Mouse (Mus musculus) adrenal gland, postnatal 14 days (tissue): Measurements from ENCODE around the gene Gm20388. TPM values are rescaled to one million over a fixed set of nuclear protein-coding genes. Genes with fewer than 3 reads are reported as not detected.

Experiments used
- DNase-seq: peaks from one replicate; pipeline ENCODE4 v3.0.0; 2021; ENCODE audit warnings: mixed read lengths
- total RNA-seq: library from RNA; stranded (reverse); gene quantifications from 2 replicates; pipeline ENCODE4 v1.2.3, GENCODE M21; 2021

Gene Gm20388
- total RNA-seq, 1 experiment from 2014 or later = 17.6 TPM

GRCm38 (mm10) chr8:121848495-121848894 lies 1937.9 kb downstream of the Gm20388 start:
- no peak for DNase-seq

- no peak for DNase-seq
These were observed 1938.7 kb downstream of the Gm20388 start for GRCm38 (mm10) chr8:121849303-121849702.

DNA sequence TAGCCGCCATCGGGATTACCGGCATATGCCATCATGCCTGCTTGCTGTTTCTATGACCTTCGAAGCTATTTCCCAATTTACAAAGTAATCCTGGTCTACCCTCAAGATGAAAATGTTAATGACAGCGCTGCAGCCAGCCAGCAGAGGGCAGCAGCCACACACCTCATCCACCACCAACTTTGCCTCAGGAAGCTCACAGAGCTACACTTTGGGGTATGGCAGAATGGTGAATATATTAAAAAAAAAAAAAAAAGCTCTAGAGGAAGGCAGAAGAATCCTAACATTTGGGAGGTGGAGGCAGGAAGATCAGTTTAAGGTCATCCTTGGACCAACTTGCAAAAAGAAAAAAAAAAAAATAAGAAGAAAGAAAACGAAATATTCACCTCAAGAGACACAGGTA lies 1939.4 kb downstream of the Gm20388 start:
- peak; percentile 81 for DNase-seq

GRCm38 (mm10) chr8:121850436-121850820 lies 1939.8 kb downstream of the Gm20388 start:
- no peak for DNase-seq

GRCm38 (mm10) chr8:121850821-121851470 lies 1940.3 kb downstream of the Gm20388 start:
- DNase-seq = peak; percentile 98

- no peak for DNase-seq
These were observed 1941.1 kb downstream of the Gm20388 start for GRCm38 (mm10) chr8:121851716-121852115.

DNA sequence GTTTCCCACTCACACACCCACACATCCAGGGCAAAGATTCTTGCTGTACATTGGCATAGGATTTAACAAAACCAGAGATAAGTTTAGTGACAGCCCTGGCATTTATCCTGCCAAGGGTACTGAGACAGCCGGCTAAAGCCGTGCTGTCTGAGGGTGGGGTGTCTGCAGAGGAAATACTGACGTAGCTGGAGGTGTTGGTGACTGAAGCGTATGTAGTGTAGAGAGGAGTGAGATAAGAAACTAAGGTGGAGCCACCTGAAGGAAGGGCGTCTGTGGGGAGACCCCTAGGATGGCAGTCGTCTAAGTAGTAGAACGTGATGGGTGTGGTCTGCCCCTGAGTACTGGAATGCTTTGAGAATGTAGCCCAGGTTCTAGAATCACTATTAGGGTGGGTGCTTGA lies 1941.8 kb downstream of the Gm20388 start:
- DNase-seq = no peak

DNA sequence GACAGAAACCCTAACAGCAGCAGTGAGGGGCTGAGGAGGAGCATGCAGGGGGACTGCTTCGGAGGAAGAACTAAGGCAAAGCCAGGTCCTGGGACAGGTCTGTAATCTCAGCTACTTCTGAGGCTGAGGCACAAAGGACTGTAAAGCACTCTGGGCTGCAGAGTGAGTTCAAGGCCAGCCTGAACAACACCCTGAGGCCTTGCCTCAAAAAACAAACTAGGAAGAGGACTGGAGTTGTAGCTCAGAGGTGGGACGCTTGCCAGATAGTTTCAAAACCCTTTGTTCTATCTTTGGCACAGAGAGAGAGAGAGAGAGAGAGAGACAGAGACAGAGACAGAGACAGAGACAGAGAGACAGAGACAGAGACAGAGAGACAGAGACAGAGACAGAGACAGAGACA lies 1942.9 kb downstream of the Gm20388 start:
- DNase-seq = peak; percentile 80

- DNase-seq = peak; percentile 72
These were observed 1945.6 kb downstream of the Gm20388 start for GRCm38 (mm10) chr8:121856071-121856746.

DNA sequence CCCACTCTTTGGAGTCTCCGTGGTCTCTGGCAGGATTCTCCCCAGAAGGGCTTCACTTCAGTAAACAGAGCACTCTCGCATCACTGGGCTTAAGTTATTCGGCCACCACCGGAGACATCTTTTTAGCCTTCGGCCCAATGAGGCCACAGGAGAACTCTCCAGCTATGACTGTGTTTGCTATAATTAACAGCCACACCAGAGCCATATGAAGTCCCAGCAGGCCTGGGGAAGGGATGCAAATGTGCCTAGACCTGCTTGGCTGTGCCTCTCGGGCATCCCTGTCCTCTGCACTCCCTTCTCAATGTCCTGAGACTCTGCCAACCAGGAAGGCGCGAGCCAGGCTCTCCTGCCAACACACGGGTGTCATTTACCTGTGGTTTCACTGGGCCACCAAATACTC lies 1946.7 kb downstream of the Gm20388 start:
- DNase-seq = no peak

- no peak for DNase-seq
These were observed 1947.1 kb downstream of the Gm20388 start for GRCm38 (mm10) chr8:121857747-121858146.

- no peak for DNase-seq
These were observed 1950.6 kb downstream of the Gm20388 start for GRCm38 (mm10) chr8:121861276-121861675.

DNA sequence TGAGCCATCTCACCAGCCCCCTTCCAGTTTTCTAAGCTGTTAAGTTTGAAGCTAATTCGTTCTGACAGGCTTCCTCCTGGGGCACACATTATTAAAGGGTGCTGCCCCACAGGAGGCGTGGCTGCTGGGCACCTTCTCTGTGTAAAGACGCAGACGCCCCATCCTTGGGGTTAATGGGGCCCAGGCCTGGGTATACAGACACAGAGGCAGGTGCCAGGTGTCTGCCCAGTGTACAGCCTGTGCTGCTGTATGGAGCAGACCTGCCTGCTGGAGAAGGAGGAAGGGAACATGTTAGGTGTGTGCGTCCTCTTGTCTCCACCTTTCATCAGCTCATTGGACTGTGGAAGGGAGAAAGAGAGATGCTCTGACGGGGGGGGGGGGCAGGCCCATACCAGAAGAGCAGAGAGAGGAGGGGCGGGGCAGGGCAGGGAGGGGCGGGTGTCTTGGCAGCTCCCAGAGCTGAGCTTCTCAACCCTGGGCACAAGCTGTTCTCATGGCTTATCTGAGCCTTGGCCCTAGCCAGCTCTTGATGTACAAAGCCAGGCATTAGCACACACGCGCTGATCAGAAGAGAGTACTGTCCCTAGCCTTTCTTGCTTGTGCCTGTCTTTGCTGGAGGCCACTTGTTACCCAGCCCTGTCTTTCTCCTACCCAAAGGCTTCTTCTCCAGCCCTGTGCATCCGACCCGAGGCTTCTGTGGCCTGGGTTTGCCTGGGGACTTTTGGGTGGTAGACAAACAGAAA lies 1951.3 kb downstream of the Gm20388 start:
- DNase-seq = peak; percentile 62

DNA sequence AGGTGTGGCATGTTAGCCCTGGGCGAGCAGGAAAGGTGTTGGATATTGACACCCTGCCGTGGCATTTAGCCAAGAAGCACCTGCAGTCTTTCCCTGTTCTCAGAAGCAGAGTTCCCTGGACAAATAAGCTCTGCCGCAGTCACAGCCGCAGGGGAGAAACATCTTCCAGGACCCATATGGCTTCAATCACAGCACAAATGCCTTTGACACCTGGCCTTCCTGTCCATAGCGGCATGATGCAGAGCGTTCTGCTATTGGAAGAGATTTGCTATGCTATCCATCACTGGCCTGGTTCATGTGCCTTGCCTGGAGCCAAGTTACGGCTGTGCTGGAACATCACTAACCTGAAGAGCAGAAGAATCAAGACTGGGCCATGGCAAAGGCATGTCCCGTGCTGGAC lies 1954.7 kb downstream of the Gm20388 start:
- DNase-seq = no peak

- peak; percentile 80 for DNase-seq
These were observed 1957.6 kb downstream of the Gm20388 start for GRCm38 (mm10) chr8:121868196-121868595.

DNA sequence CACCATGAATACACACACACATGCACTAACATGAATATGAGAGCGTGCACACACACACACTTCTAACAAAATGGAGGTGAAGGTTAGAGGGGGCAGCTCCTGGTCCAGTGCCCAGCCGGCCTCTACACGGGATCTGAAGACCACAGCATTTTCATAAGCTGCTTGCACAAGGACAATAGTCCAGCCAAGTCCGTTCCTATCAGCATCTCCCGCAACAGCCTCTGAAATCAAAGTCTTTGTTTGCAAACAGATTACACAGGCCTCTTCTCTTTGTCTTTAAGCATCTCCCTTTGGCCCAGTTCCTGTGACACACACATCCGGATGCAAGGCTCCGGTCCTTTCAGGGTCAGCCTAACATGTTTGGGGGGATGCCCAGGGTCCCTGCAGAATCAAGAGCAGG lies 1958.3 kb downstream of the Gm20388 start:
- DNase-seq = no peak

- DNase-seq = no peak
These were observed 1959.5 kb downstream of the Gm20388 start for GRCm38 (mm10) chr8:121870190-121870589.

DNA sequence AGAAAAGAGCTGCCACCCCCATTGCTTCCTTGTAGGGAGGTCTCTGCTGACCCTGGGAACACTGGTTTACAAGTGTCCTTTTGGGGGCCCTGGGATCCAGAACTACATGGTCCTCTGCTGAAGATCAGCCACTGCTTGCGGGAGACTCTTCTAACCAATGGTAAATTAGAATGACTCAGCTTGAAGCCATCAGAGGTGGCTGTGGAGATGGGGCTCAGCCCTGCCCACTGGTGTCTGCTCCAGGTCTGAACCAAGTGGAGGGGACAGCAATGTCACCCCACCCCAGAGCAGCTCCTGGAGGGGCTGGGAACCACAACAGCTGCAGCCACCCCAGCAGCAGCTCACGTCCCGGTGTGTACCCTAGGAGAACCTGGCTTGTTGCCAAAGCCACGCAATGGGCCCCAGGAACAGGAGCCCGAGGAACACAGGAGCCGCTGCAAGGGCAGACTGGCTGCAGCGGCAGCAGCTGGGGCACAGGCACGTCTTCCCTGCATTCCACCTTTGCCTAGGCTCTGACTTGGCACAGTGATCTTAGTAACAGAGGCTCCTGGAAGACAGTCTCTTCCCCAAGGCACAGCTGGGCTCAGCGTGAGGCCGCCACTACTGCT lies 1961.3 kb downstream of the Gm20388 start:
- DNase-seq = peak; percentile 66

DNA sequence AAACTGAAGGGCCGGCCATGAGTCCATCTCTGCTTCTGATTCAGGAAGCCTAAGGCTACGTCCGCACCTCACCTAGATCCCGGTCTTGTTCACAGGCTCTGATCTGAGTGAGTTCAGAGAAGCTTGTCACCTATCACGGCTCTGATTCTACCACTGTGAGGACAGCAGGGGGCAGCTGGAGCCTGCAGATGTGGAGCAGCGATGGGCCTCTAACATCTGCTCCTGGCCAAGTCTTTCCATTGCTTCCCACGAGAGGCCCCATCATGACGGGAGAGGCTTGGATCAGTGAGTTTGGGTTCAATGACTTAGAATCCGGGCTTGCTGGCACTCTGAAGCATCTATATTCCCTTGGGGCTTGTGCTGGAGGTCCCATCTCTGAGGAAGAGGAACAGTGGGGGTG lies 1963.4 kb downstream of the Gm20388 start:
- DNase-seq = peak; percentile 82

GRCm38 (mm10) chr8:121875045-121875444 lies 1964.4 kb downstream of the Gm20388 start:
- no peak for DNase-seq

DNA sequence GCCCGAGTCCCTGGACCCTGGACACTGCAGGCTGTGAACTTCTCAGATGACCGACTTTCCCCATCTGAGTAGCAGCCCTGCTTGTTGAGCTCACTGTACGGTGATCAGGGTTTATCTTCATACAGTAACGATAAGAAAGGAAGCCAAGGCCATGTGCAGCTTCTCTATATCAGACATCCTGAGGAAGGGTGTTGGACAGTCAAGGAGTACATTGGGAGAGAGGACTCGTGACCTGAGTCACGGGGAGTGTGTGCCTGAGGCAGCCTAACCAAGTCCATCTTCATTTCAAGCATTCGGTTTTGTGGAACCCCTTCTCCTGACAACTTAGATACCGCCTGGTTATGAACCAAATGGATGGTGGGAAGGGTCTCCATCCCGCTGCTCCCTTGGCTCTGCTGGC lies 1964.9 kb downstream of the Gm20388 start:
- no peak for DNase-seq

- DNase-seq = no peak
These were observed 1966.6 kb downstream of the Gm20388 start for GRCm38 (mm10) chr8:121877212-121877611.
